Mouse (Mus musculus): ENCODE measurements around the gene Lcp1. TPM values are rescaled to one million over a fixed set of nuclear protein-coding genes. Genes with fewer than 3 reads are reported as not detected.
"Not testable (repeated sequence)": the region's sequence is repeated elsewhere in the genome, so short reads cannot be mapped to it uniquely, and the experiment has no call there.

Gene Lcp1
- polyA plus RNA-seq (2016; fragmentation: Nextera tagmentation; extraction: Ambion mirVana): 24.8 and 25.2 TPM in 2 replicates

DNA sequence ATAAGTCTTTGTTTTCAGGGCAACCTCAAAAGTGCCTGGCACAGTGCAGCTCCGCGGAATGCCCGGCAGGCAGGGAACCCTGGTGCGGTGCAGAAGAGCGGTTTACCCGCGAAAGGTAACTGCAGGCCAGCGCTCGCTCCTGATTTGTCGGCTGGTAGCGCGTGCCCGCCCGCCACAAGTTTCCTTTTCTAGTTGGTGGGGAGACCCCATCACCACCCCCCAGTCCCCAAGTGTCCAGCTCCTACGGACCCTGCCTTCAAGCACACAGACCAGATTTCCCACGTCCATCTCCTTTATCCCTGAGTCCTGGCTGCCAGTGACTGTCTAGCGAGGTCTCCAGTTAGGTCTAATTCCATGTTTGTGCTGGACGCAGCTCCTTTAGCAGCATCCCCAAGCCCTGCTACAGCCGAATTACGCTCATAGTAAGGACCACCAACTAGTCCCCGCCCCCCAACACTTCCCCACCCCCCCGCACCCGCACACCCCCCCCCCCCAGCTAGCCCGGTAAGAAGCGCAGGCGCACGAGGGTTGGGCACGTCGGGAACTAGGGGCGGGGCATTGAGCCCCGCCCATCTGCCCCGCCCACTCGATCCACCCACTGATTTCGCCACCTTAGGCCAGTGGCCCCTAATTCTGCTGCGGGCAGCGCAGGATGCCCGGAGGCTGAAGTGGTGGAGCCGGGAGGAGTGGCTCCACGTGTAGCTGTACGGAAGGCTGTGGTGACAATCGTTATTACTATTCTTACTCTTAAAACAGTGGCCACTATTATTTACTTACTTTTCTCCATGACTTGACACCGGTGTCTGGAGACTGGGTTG lies at the start of gene Lcp1, which contains the start of gene Lrrc63:
TSS of gene Lcp1 (plus strand) at position 601 of the 818 bp plus-strand sequence.
TSS of gene Lrrc63 (minus strand) at position 381 of the 818 bp plus-strand sequence.
- no peaks in the 10 kb centered on the region for H3K9me3 ChIP-seq
- H3K27ac ChIP-seq: peak within 1 kb of the TSS; percentile 86
- peaks cover 20% of the 10 kb centered on the region for H3K27me3 ChIP-seq (ENCODE audit: poor library complexity, severe bottlenecking)
- DNase-seq (ENCODE audit: extremely low spot score, low spot score): peak; percentile 87
- WGBS: under 1% methylated on average over 42 of the region's 42 CpGs
- H3K4me1 ChIP-seq: peaks cover 15% of the 10 kb centered on the region; the same call in 1 of the 2 replicates
- H3K4me3 ChIP-seq: peak within 1 kb of the TSS; percentile 69
- no peaks in the 10 kb centered on the region for H3K36me3 ChIP-seq (replicated peaks)

DNA sequence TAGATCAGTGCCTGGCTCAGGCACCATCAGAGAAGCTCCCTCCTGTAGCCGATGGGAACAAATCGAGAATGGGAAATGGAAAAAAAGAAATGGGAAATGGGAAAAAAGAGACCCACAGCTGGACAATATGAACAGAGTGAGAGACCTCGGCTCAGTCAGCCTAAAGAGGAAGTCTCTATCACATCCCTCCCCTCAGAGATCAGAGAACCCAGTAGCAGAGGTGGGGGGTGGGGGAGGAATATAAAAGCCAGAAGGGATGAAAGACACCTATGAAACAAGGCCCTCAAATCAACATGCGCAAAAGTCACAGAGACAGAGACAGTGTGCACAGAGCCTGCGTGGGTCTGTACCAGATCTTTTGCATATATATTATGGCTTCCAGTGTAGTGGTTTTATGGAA lies 27.9 kb upstream of the Lcp1 start:
- Histone ChIP-seq H3K9me3 (peaks cover 4% of the 10 kb centered on the region; the same call in 1 of the 2 replicates), H3K4me1 (no peaks in the 10 kb centered on the region), H3K4me3 (no peak overlapping the region), H3K27ac (no peak overlapping the region), H3K36me3 (replicated peaks) (no peaks in the 10 kb centered on the region), H3K27me3 (ENCODE audit: poor library complexity, severe bottlenecking) (no peaks in the 10 kb centered on the region)
- 91% methylated on average over 5 of the region's 5 CpGs for WGBS
- DNase-seq (ENCODE audit: extremely low spot score, low spot score): no peak

DNA sequence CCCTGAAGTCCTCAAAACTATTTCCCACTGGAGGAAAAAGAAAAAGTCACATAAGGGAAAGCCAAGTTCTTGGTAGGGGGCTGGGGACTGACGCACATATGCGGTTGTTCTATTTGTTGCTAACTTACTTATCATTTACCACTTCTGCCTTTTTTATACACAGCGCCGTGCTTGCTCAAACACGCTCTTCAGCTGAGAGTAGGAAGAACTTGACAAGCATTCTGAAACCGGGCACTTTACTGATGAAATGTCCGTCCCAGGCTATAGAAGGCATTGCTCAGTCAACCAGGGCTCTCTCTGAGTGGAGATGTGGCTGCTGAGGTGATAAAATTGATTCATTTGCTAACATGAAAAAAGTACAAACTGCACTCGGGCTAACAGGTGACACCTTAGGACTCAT lies 9.2 kb upstream of the Lcp1 start:
- Histone ChIP-seq H3K27me3 (ENCODE audit: poor library complexity, severe bottlenecking) (no peaks in the 10 kb centered on the region), H3K4me3 (no peak overlapping the region), H3K36me3 (replicated peaks) (no peaks in the 10 kb centered on the region), H3K4me1 (no peaks in the 10 kb centered on the region), H3K27ac (no peak overlapping the region), H3K9me3 (no peaks in the 10 kb centered on the region)
- whole genome bisulfite sequencing: 91% methylated on average over 8 of the region's 8 CpGs
- DNase-seq (ENCODE audit: extremely low spot score, low spot score): no peak

DNA sequence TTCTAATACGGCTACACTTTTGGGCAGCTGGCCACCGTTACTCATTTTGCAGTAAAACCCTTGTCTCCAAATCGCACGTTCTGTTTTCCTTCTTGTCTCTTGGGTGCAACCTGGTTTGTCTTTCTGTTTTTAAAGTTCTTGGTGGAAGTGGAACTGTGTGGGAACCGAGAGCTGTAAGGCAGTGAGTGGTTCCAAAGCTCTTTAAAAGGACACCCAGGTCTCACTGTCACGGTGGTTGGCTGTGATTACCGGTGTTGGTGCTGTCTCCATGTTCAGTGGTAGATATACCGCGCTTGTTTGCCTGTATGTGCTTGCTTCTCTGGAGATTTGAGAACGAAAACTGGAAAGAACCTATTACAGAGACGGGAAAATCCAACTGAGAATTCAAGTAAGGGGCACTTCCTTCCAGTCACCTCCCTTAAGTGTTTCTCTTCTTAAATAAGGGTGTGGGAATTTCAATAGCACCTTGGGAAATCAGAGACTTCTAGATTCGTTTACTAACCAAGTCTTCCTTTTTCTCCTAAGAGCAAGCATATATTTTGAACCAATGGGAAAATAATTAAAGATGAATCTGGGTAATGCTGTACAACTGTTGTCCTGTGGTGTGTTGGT lies 529 bp downstream of the Lcp1 start:
- 0 out of 2 replicates have a peak overlapping the region, but pooled peaks have one; percentile 86 for H3K27ac ChIP-seq
- peak overlapping the region; percentile 69 for H3K4me3 ChIP-seq
- no peaks in the 10 kb centered on the region for H3K9me3 ChIP-seq
- no peaks in the 10 kb centered on the region for H3K36me3 ChIP-seq (replicated peaks)
- 6% methylated on average over 12 of the region's 12 CpGs for WGBS
- H3K4me1 ChIP-seq: peaks cover 15% of the 10 kb centered on the region; the same call in 1 of the 2 replicates
- H3K27me3 ChIP-seq (ENCODE audit: poor library complexity, severe bottlenecking): peaks cover 20% of the 10 kb centered on the region
- DNase-seq (ENCODE audit: extremely low spot score, low spot score): no peak

GRCm38 (mm10) chr14:75136119-75136966 lies 5.4 kb downstream of the Lcp1 start:
- H3K4me1 ChIP-seq: peaks cover 5% of the 10 kb centered on the region; the same call in 1 of the 2 replicates
- H3K27ac ChIP-seq: no peak overlapping the region; the same call in 1 of the 2 replicates
- peaks cover 17% of the 10 kb centered on the region for H3K27me3 ChIP-seq (ENCODE audit: poor library complexity, severe bottlenecking)
- DNase-seq (ENCODE audit: extremely low spot score, low spot score): no peak
- H3K36me3 ChIP-seq (replicated peaks): no peaks in the 10 kb centered on the region
- no peaks in the 10 kb centered on the region for H3K9me3 ChIP-seq
- no peak overlapping the region; the same call in 1 of the 2 replicates for H3K4me3 ChIP-seq
- WGBS: 82% methylated on average over 25 of the region's 25 CpGs

GRCm38 (mm10) chr14:75138503-75138902 lies 7.6 kb downstream of the Lcp1 start:
- no peak overlapping the region for H3K4me3 ChIP-seq
- H3K9me3 ChIP-seq: no peaks in the 10 kb centered on the region
- WGBS: 84% methylated on average over 10 of the region's 10 CpGs
- no peaks in the 10 kb centered on the region for H3K36me3 ChIP-seq (replicated peaks)
- 0 out of 2 replicates have a peak, but pooled peaks cover 3% of the 10 kb centered on the region for H3K4me1 ChIP-seq
- no peak overlapping the region for H3K27ac ChIP-seq
- H3K27me3 ChIP-seq (ENCODE audit: poor library complexity, severe bottlenecking): no peaks in the 10 kb centered on the region
- DNase-seq (ENCODE audit: extremely low spot score, low spot score): no peak

DNA sequence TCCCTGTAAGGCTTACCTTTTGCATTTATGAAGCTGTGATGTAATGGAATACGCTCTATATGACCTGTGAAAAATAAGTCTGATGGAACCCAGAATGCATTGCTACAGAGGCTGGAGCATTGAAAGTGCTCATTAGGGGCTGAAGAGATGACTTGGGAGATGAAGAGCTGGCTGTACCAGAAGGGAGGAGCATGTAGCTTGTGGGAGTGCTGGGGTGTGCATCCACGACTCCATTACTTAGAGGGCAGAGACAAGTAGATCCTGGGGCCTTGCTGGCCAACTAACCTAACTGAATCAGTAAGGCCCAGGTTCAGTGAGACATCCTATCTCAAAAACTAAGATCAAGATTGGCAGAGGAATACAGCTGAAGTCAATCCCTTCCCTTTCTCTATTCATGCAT lies 8.3 kb downstream of the Lcp1 start:
- no peak for DNase-seq (ENCODE audit: extremely low spot score, low spot score)
- H3K4me1 ChIP-seq: 0 out of 2 replicates have a peak, but pooled peaks cover 3% of the 10 kb centered on the region
- WGBS: 88% methylated on average over 2 of the region's 2 CpGs

GRCm38 (mm10) chr14:75147706-75148105 lies 16.8 kb downstream of the Lcp1 start:
- H3K4me1 ChIP-seq; H3K9me3 ChIP-seq; H3K27me3 ChIP-seq (ENCODE audit: poor library complexity, severe bottlenecking); DNase-seq (ENCODE audit: extremely low spot score, low spot score); H3K27ac ChIP-seq; H3K36me3 ChIP-seq (replicated peaks); H3K4me3 ChIP-seq: not testable (repeated sequence)
- 84% methylated on average over 2 of the region's 2 CpGs for WGBS

More for the DNA sequence above, 8.3 kb downstream of the Lcp1 start:
- H3K36me3 ChIP-seq (replicated peaks): no peaks in the 10 kb centered on the region
- H3K9me3 ChIP-seq: no peaks in the 10 kb centered on the region
- H3K27me3 ChIP-seq (ENCODE audit: poor library complexity, severe bottlenecking): no peaks in the 10 kb centered on the region
- no peak overlapping the region for H3K4me3 ChIP-seq
- no peak overlapping the region for H3K27ac ChIP-seq

DNA sequence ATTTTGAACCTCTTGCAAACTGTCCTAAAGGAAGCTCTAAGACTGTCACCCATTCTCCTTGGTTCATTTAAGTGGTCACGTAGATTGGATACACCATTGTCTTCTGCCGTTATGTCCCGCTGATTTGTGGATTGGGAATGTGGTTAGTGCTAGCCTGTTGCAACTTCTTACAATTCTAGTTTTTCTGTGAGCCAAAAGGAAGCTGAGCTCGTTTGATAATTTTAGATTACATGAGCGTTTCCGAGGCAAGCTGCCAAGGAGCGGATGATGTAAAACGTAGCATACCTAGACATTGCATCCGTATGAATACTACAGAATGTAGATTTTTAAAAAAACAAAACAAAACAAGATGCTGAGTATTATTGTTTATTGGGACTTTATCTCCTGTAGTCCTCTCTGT lies 17.3 kb downstream of the Lcp1 start:
- no peaks in the 10 kb centered on the region for H3K27me3 ChIP-seq (ENCODE audit: poor library complexity, severe bottlenecking)
- H3K9me3 ChIP-seq: no peaks in the 10 kb centered on the region
- H3K36me3 ChIP-seq (replicated peaks): no peaks in the 10 kb centered on the region
- H3K27ac ChIP-seq: no peak overlapping the region
- no peaks in the 10 kb centered on the region for H3K4me1 ChIP-seq
- WGBS: 89% methylated on average over 9 of the region's 9 CpGs
- DNase-seq (ENCODE audit: extremely low spot score, low spot score): no peak
- no peak overlapping the region for H3K4me3 ChIP-seq

DNA sequence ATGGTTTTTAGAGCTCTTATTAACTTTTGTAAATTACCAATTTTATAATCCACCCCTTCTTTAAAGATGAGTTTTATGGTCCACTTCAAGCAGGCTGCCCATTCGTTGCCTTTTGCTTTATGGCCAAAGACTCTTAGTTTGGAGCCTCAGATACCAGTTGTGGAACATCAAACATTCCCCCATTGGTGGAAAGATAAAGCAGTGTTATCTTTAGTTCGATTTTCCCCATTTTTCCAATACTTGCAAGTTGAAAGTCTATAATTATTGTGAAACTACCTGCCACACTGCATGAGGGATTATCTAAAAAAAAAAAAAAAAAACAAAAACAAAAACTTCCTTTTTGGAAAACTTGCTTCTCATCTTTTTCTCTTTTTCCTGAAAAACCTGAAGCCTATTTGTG lies 19.8 kb downstream of the Lcp1 start:
- no peaks in the 10 kb centered on the region for H3K4me1 ChIP-seq
- WGBS: 84% methylated on average over 2 of the region's 2 CpGs
- no peak overlapping the region for H3K27ac ChIP-seq
- H3K4me3 ChIP-seq: no peak overlapping the region
- no peaks in the 10 kb centered on the region for H3K9me3 ChIP-seq
- DNase-seq (ENCODE audit: extremely low spot score, low spot score): no peak
- no peaks in the 10 kb centered on the region for H3K27me3 ChIP-seq (ENCODE audit: poor library complexity, severe bottlenecking)
- H3K36me3 ChIP-seq (replicated peaks): no peaks in the 10 kb centered on the region

DNA sequence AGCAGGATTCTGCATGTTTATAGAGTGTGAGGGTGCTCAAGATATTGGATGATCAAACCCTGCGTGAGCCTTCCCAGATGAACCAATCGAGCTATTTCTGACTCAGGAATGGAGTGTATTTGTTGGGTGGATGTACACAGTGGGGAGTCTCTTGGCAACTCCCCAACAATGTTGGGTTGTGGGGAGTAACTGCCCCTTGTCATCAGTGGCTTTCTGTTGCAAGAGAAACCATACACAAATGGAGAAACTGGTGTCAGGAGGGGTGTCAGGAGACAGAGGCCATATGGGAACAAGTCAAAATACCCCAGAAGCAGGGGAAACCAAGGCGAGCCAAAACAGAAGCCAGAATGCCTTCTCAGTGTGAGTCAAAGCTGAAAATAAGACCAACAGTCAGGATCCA lies 20.2 kb downstream of the Lcp1 start:
- no peak overlapping the region for H3K27ac ChIP-seq
- 90% methylated on average over 3 of the region's 3 CpGs for WGBS
- DNase-seq (ENCODE audit: extremely low spot score, low spot score): no peak
- H3K9me3 ChIP-seq: no peaks in the 10 kb centered on the region
- H3K36me3 ChIP-seq (replicated peaks): no peaks in the 10 kb centered on the region
- H3K4me3 ChIP-seq: no peak overlapping the region
- H3K4me1 ChIP-seq: no peaks in the 10 kb centered on the region
- no peaks in the 10 kb centered on the region for H3K27me3 ChIP-seq (ENCODE audit: poor library complexity, severe bottlenecking)

DNA sequence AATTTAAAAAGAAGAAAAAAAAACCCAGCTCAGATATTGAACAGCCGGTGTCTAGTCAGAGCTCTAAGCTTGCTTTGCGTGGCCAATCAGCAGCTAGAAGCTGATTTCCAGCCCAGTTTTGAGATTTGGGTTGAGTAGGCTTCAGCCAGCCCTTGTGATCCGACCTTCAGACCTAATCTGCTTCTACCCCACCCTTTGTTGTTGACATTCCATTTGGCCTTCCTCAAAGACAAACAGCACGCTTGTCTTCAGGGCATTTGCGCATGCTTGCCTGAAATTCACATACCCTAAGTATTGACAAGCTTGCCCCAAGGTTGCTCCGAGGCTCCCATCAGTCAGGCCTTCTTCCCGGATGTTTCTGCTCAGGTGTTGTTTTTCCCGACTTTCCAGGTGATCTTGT lies 23.6 kb downstream of the Lcp1 start:
- H3K27me3 ChIP-seq (ENCODE audit: poor library complexity, severe bottlenecking): no peaks in the 10 kb centered on the region
- H3K4me3 ChIP-seq: no peak overlapping the region
- no peaks in the 10 kb centered on the region for H3K9me3 ChIP-seq
- no peak for DNase-seq (ENCODE audit: extremely low spot score, low spot score)
- WGBS: 87% methylated on average over 8 of the region's 8 CpGs
- H3K4me1 ChIP-seq: no peaks in the 10 kb centered on the region
- H3K27ac ChIP-seq: no peak overlapping the region
- no peaks in the 10 kb centered on the region for H3K36me3 ChIP-seq (replicated peaks)

All from forebrain, embryonic 10.5 days (tissue).